Mouse (Mus musculus) bone marrow macrophage, adult 2 months (primary cell): ENCODE measurements at regions not wholly inside any gene's neighbourhood (a gene's known extent, or its start where the extent isn't known, plus 50 kb on each side); places are given as distances from the start of the nearest gene placed in this dataset.

Source experiments
- CTCF ChIP-seq: IDR thresholded peaks from 2 replicates; pipeline ENCODE4 v1.5.1; 2012; ENCODE audit warnings: low read depth, mild to moderate bottlenecking, low read length, moderate library complexity
- POLR2A ChIP-seq: IDR thresholded peaks from 2 replicates; pipeline ENCODE4 v1.6.1; 2012; ENCODE audit warnings: mild to moderate bottlenecking, low read depth, low read length, borderline replicate concordance

GRCm38 (mm10) chr10:39240178-39240791, 76.7 kb upstream of the Ccn6 start:
- TF ChIP-seq CTCF (no peak), POLR2A (no peak)
